Mouse (Mus musculus): ENCODE results near the gene Abhd17b. TPM values are rescaled to one million over a fixed set of nuclear protein-coding genes. Genes with fewer than 3 reads are reported as not detected.

The Abhd17b gene
- total and polyA plus RNA-seq, 2 experiments from 2014 or later, result 45.6 to 71.1 TPM

- Histone ChIP-seq H3K27ac (ENCODE audit: low read depth, low read length) (peak within 1 kb of the TSS; percentile 96), H3K4me1 (ENCODE audit: insufficient read depth) (peaks cover 21% of the 10 kb centered on the region; the same call in 1 of the 2 replicates), H3K27me3 (ENCODE audit: insufficient read depth, low read length) (no peaks in the 10 kb centered on the region), H3K9me3 (ENCODE audit: low read length) (no peaks in the 10 kb centered on the region), H3K4me3 (ENCODE audit: low read depth, low read length) (peak within 1 kb of the TSS; percentile 96), H3K9ac (peak within 1 kb of the TSS; percentile 84), H3K36me3 (ENCODE audit: insufficient read depth) (no peaks in the 10 kb centered on the region), H3K4me2 (ENCODE audit: low read depth) (peak within 1 kb of the TSS; percentile 91)
- 6% methylated on average over 52 of the region's 52 CpGs for WGBS
- DNase-seq (peak; percentile 97), ATAC-seq (peak; percentile 98)
- no peak for TF ChIP-seq CTCF (IDR thresholded peaks at IDR 0.05; ENCODE audit: low read depth)
Measured at GRCm38 (mm10) chr19:21652285-21653171, 457 bp upstream of the Abhd17b start, which contains the start of gene 1110059E24Rik. TSS of gene 1110059E24Rik (minus strand) at chr19:21652976.

GRCm38 (mm10) chr19:21654788-21655187 is 1.8 kb downstream of the Abhd17b start:
- no peaks in the 10 kb centered on the region for H3K27me3 ChIP-seq (ENCODE audit: insufficient read depth, low read length)
- no peaks in the 10 kb centered on the region for H3K9me3 ChIP-seq (ENCODE audit: low read length)
- ATAC-seq, result no peak
- H3K4me1 ChIP-seq (ENCODE audit: insufficient read depth), result peaks cover 21% of the 10 kb centered on the region; the same call in 1 of the 2 replicates
- DNase-seq, result no peak
- H3K4me2 ChIP-seq (ENCODE audit: low read depth), result peak overlapping the region; percentile 91
- no peak for TF ChIP-seq CTCF (IDR thresholded peaks at IDR 0.05; ENCODE audit: low read depth)
- no peaks in the 10 kb centered on the region for H3K36me3 ChIP-seq (ENCODE audit: insufficient read depth)
- peak overlapping the region; percentile 96 for H3K4me3 ChIP-seq (ENCODE audit: low read depth, low read length)
- no peak overlapping the region for H3K27ac ChIP-seq (ENCODE audit: low read depth, low read length)
- H3K9ac ChIP-seq, result peak overlapping the region; percentile 84
- WGBS, result 33% methylated on average over 7 of the region's 7 CpGs

- no peak for DNase-seq
- Histone ChIP-seq H3K4me1 (ENCODE audit: insufficient read depth) (peaks cover 4% of the 10 kb centered on the region; the same call in 1 of the 2 replicates), H3K9me3 (ENCODE audit: low read length) (no peaks in the 10 kb centered on the region), H3K9ac (no peak overlapping the region), H3K4me2 (ENCODE audit: low read depth) (no peak overlapping the region), H3K27ac (ENCODE audit: low read depth, low read length) (no peak overlapping the region), H3K36me3 (ENCODE audit: insufficient read depth) (no peaks in the 10 kb centered on the region), H3K27me3 (ENCODE audit: insufficient read depth, low read length) (no peaks in the 10 kb centered on the region), H3K4me3 (ENCODE audit: low read depth, low read length) (no peak overlapping the region)
- 63% methylated on average over 1 of the region's 1 CpGs for WGBS
- ATAC-seq, result no peak
- TF ChIP-seq CTCF (IDR thresholded peaks at IDR 0.05; ENCODE audit: low read depth), result no peak
Measured at GRCm38 (mm10) chr19:21660734-21661133, 7.7 kb downstream of the Abhd17b start.

GRCm38 (mm10) chr19:21663756-21664456 is 10.9 kb downstream of the Abhd17b start:
- H3K9me3 ChIP-seq (ENCODE audit: low read length), result no peaks in the 10 kb centered on the region
- DNase-seq (no peak), ATAC-seq (no peak)
- 88% methylated on average over 4 of the region's 4 CpGs for WGBS
- H3K27me3 ChIP-seq (ENCODE audit: insufficient read depth, low read length), result no peaks in the 10 kb centered on the region
- no peaks in the 10 kb centered on the region for H3K36me3 ChIP-seq (ENCODE audit: insufficient read depth)
- no peak overlapping the region for H3K4me3 ChIP-seq (ENCODE audit: low read depth, low read length)
- H3K4me1 ChIP-seq (ENCODE audit: insufficient read depth), result no peaks in the 10 kb centered on the region
- H3K9ac ChIP-seq, result no peak overlapping the region
- no peak overlapping the region for H3K27ac ChIP-seq (ENCODE audit: low read depth, low read length)
- TF ChIP-seq CTCF (IDR thresholded peaks at IDR 0.05; ENCODE audit: low read depth), result no peak
- no peak overlapping the region for H3K4me2 ChIP-seq (ENCODE audit: low read depth)

GRCm38 (mm10) chr19:21669650-21670049 is 16.7 kb downstream of the Abhd17b start:
- no peaks in the 10 kb centered on the region for H3K9me3 ChIP-seq (ENCODE audit: low read length)
- H3K27me3 ChIP-seq (ENCODE audit: insufficient read depth, low read length), result no peaks in the 10 kb centered on the region
- H3K4me1 ChIP-seq (ENCODE audit: insufficient read depth), result no peaks in the 10 kb centered on the region
- no peak overlapping the region for H3K4me2 ChIP-seq (ENCODE audit: low read depth)
- DNase-seq, result no peak
- TF ChIP-seq CTCF (IDR thresholded peaks at IDR 0.05; ENCODE audit: low read depth), result no peak
- ATAC-seq, result no peak
- H3K9ac ChIP-seq, result no peak overlapping the region
- whole genome bisulfite sequencing, result 97% methylated on average over 4 of the region's 4 CpGs
- no peak overlapping the region for H3K4me3 ChIP-seq (ENCODE audit: low read depth, low read length)
- H3K27ac ChIP-seq (ENCODE audit: low read depth, low read length), result no peak overlapping the region
- no peaks in the 10 kb centered on the region for H3K36me3 ChIP-seq (ENCODE audit: insufficient read depth)

- Histone ChIP-seq H3K9ac (no peak overlapping the region), H3K27me3 (ENCODE audit: insufficient read depth, low read length) (no peaks in the 10 kb centered on the region), H3K9me3 (ENCODE audit: low read length) (no peaks in the 10 kb centered on the region), H3K27ac (ENCODE audit: low read depth, low read length) (no peak overlapping the region), H3K36me3 (ENCODE audit: insufficient read depth) (no peaks in the 10 kb centered on the region), H3K4me3 (ENCODE audit: low read depth, low read length) (no peak overlapping the region), H3K4me1 (ENCODE audit: insufficient read depth) (no peaks in the 10 kb centered on the region), H3K4me2 (ENCODE audit: low read depth) (no peak overlapping the region)
- no peak for DNase-seq
- WGBS, result 98% methylated on average over 17 of the region's 17 CpGs
- TF ChIP-seq CTCF (IDR thresholded peaks at IDR 0.05; ENCODE audit: low read depth), result no peak
- no peak for ATAC-seq
Measured at GRCm38 (mm10) chr19:21674354-21675096, 21.5 kb downstream of the Abhd17b start.

All from forebrain, postnatal 0 days (tissue).